28 mouse cellular contexts compared by ENCODE assay signal in genomic region chr2:5643226-5643625, GRCm38 (mm10).
A peak's percentile ranks its signal among the peaks of the same experiment; 100 is the strongest.
DNase-seq lines count a peak whose midpoint lies in the region; ATAC-seq lines count a peak whose summit lies in the region.
"Had no signal": no experiment of that assay in that cellular context is flagged by ENCODE, and none has a peak within 500 bp of the region (broad histone marks: within the 10 kb centered on the region; RNA-seq: fewer than 3 reads in every experiment).

No protein-coding gene starts in this region.

- no peak overlapping the region for H3K9ac ChIP-seq in midbrain, embryonic 15.5 days
- H3K9ac ChIP-seq: heart, embryonic 12.5 days; hindbrain, embryonic 14.5 days; limb, embryonic 15.5 days; liver, embryonic 13.5 days; midbrain, embryonic 13.5 days had no signal

- H3K4me2 ChIP-seq in midbrain, embryonic 15.5 days = no peak overlapping the region
- H3K4me2 ChIP-seq: heart, embryonic 12.5 days; hindbrain, embryonic 14.5 days; limb, embryonic 15.5 days; liver, embryonic 13.5 days; midbrain, embryonic 13.5 days had no signal

- no peak overlapping the region for H3K4me3 ChIP-seq in midbrain, embryonic 15.5 days
- H3K4me3 ChIP-seq: gastrocnemius, adult 2 months; heart, adult 2 months; heart, embryonic 12.5 days; limb, embryonic 10.5 days; limb, embryonic 15.5 days; liver, embryonic 13.5 days; midbrain, embryonic 13.5 days had no signal

- H3K36me3 ChIP-seq in midbrain, embryonic 15.5 days (replicated peaks) = no peaks in the 10 kb centered on the region
- H3K36me3 ChIP-seq: heart, embryonic 12.5 days; limb, embryonic 10.5 days; limb, embryonic 15.5 days; liver, embryonic 13.5 days; midbrain, embryonic 13.5 days had no signal

- intact Hi-C loops in heart, postnatal 14 days (cut with DNase I) = no loop called here
- intact Hi-C loops in left cerebral cortex, postnatal 36 days (cut with DNase I) = no loop called here

- H3K4me1 ChIP-seq in midbrain, embryonic 15.5 days = peaks cover 3% of the 10 kb centered on the region; the same call in 1 of the 2 replicates
- H3K4me1 ChIP-seq: liver, embryonic 13.5 days; midbrain, embryonic 13.5 days had no signal

- DNase-seq in heart, adult 11 months = peak; percentile 73
- no peak for DNase-seq in heart, postnatal 14 days
- DNase-seq in thymus, postnatal 10 days (ENCODE audit: low spot score in 2 of 2) = peak; percentile 47 to 64
- DNase-seq in kidney, adult 8-10 months = no peak
- DNase-seq in right cerebral cortex, postnatal 4 days = no peak
- DNase-seq in left cerebral cortex, postnatal 36 days (ENCODE audit: low spot score in 2 of 2) = no peak
- DNase-seq: adrenal gland, adult 2 months; adrenal gland, postnatal 36 days; cerebellum, adult 18-20 months; cerebellum, postnatal 10 days; gastrocnemius, adult 2 months; gastrocnemius, postnatal 36 days; heart, adult 2 months; kidney, adult 18-20 months; kidney, postnatal 4 days; liver, embryonic 13.5 days; lung, adult 18-20 months; lung, postnatal 4 days had no signal

- H3K27me3 ChIP-seq in midbrain, embryonic 15.5 days (replicated peaks) = no peaks in the 10 kb centered on the region
- H3K27me3 ChIP-seq: heart, embryonic 12.5 days; limb, embryonic 15.5 days; liver, embryonic 13.5 days; midbrain, embryonic 13.5 days had no signal

- 80% methylated on average over 7 of the region's 7 CpGs for WGBS in midbrain, embryonic 15.5 days

- H3K9me3 ChIP-seq in midbrain, embryonic 15.5 days = no peaks in the 10 kb centered on the region
- H3K9me3 ChIP-seq: heart, embryonic 12.5 days; limb, embryonic 10.5 days; limb, embryonic 15.5 days; liver, embryonic 13.5 days; midbrain, embryonic 13.5 days had no signal

- H3K27ac ChIP-seq in midbrain, embryonic 15.5 days = no peak overlapping the region
- H3K27ac ChIP-seq: gastrocnemius, adult 2 months; heart, adult 2 months; hindbrain, embryonic 14.5 days; kidney, postnatal 0 days; limb, embryonic 15.5 days; liver, embryonic 13.5 days; midbrain, embryonic 13.5 days had no signal

- ATAC-seq in inflammation-experienced regulatory T-cells, adult 6 months = peak; percentile 14
- ATAC-seq in midbrain, embryonic 15.5 days (replicated peaks) = no peak
- ATAC-seq: forebrain, embryonic 14.5 days; lung, postnatal 0 days; midbrain, embryonic 13.5 days had no signal

Comparison
In these comparisons a context has a peak if more than half of its experiments do, and no peak if none do; other contexts are left out.
1. DNase-seq: peak in heart, adult 11 months (single experiment) and thymus, postnatal 10 days (2 of 2); none in heart, postnatal 14 days (0 of 2), kidney, adult 8-10 months (0 of 2), right cerebral cortex, postnatal 4 days (single experiment) and left cerebral cortex, postnatal 36 days (0 of 2).